Mouse (Mus musculus): ENCODE measurements around the gene Ankdd1a.

The Ankdd1a gene

GRCm38 (mm10) chr9:65541126-65542068 is 21.4 kb upstream of the Ankdd1a start:
- DNase-seq = peak; percentile 84 to 90

DNA sequence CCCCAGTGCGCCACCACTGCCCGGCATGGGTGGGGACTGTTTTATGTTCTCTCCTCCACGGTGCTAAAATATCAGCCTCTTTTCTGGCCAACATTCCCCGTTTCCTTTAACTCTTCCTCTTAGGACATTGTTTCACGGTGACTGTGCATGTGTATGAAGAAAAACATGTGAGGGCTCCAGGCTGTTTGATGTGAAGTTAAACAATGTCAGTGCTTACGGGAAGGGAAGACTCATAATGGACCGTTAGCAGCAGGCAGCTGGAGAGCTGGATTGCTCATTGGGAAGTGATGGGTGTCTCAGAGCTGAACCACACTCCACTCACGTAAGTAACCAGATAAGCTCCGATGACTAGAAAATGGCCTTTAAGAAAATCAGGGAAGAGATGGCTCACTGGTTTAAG is 19.7 kb upstream of the Ankdd1a start:
- DNase-seq = no peak

DNA sequence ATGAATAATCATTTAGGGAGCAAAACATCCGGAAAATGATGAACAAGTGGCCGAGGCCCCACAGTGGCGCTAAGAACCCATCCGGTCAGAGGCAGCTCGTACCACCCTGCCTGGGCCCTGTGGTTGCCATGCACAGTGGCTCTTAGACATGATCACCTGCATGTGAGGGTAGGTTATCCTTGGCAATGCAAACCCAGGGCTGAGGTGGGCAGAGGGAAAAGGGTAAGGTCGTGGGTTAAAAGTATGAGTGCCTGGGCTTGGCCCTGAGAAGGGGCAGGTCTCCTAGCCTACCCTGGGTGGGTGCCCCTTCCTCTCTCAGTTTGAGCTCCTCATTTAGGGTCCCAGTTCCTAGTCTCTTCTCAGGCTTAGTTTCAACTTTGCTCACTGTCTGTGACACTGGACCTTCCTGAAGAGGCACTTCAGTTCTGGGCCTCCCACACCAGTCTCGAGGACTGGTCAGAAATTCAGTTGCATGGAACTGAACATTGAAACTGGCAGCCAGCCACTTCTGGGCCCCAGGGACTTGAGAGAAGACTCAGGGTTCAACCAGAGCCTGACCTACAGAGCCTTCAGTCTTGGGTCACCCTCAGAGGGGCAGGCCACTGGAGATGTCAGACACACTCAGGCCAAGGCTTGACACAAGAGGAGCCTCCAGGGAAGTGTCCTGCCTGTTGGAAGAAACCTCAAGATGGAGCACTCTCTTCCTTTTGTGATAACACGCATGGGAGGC is 18.1 kb upstream of the Ankdd1a start:
- DNase-seq = no peak

GRCm38 (mm10) chr9:65536491-65536890 is 16.5 kb upstream of the Ankdd1a start:
- no peak for DNase-seq

DNA sequence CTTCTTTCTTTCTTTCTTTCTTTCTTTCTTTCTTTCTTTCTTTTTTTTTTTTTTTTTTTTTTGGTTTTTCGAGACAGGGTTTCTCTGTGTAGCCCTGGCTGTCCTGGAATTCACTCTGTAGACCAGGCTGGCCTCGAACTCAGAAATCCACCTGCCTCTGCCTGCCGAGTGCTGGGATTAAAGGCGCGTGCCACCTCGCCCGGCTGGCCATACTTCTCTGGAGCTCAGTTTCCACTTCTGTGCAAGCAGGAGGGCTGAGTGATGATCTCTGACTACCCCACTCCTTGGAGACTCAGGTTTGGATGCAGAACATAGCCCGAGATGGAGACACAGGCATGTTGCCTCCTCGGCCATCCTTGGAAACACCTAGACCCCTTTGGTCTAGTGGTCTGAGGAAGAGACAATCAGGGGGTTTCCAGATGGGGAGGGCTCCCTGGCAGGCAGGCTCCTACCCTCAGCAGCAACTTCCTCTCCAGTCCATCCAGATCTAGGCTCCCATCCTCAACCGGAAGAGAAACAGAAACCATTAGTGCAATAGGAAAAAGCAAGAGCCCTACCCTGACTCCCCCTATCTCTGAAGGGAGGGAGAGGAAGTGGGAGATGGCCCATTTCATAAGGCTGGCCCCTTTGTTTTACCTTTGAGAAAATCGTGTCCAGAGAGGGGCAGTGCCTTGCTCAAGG is 15.9 kb upstream of the Ankdd1a start:
- DNase-seq = peak; percentile 62 to 66

DNA sequence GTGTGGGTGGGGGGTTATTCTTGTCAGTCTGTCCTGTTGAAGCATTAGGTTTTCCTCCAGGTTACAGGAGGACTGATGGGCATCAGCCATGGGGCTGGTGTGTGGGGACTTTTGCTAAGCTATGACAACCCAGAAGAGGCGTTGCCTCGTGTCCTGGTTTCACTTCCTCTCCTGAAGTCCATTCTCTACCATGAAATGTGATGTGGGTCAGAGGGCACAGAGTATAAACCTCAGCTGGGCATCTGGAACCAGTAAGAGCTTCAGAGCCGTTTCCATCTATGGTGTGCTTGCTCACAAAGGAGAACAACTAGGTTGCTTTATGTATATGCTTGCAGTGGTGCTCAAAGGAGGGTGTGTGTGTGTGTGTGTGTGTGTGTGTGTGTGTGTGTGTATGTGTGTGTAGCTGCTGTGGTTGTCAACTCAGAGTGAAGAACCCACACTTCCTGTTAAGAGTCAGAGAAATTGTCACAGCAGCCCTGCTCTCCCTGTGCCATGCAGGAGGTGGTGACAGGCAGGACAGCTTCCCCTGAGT is 15.3 kb upstream of the Ankdd1a start:
- peak; percentile 83 to 85 for DNase-seq

GRCm38 (mm10) chr9:65534111-65534510 is 14.1 kb upstream of the Ankdd1a start:
- no peak for DNase-seq

DNA sequence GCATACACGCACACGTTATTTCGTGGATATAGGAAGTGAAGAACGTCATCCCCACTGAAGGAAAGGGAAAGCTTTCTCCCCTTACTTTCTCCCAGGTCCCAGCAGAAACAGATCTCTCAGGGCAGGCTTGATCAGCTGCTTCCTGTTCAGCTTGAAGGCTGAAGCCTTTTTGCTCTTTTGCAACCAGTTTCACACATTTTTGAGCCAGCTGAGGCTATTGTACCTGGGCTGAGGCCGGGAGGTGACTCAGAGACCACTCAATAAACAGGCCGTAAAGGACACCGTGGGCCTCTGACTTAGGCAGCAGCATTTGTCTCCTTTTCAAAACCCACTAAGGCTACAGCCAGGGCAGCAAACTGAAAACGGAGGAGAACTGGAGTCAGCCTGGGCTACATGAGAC is 13.0 kb upstream of the Ankdd1a start:
- DNase-seq = no peak

GRCm38 (mm10) chr9:65531283-65531682 is 11.3 kb upstream of the Ankdd1a start:
- no peak for DNase-seq

- DNase-seq = no peak
These were observed 9.7 kb upstream of the Ankdd1a start for GRCm38 (mm10) chr9:65529659-65530058.

DNA sequence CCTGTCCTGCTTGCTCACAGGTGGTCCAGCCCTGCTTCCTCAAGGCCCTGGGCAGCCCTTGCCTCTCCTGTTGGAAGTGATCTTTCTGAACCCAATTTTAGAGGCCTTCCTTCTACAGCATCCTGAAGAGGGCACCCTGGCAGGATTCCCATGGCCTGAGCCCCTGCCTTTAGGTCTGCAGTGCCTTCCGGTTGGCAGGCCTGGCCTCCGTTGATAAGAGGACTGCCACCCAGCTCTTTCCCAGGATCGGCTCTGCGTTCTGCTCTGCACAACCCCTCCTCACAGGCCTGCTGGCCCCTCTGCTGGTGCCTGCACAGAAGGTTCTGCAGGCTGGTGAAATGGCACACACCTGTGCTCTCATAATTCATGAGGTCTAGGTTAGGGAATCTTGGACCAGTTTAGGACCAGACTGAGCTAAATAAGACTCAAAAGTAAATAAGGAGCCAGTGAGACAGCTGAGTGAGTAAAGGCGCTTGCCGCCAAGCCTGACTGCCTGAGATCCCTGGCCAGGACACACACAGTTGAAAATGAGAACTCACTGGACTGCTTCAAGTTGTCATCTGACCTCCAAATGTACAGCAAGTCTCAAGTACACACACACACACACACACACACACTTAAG is 8.5 kb upstream of the Ankdd1a start:
- no peak for DNase-seq

DNA sequence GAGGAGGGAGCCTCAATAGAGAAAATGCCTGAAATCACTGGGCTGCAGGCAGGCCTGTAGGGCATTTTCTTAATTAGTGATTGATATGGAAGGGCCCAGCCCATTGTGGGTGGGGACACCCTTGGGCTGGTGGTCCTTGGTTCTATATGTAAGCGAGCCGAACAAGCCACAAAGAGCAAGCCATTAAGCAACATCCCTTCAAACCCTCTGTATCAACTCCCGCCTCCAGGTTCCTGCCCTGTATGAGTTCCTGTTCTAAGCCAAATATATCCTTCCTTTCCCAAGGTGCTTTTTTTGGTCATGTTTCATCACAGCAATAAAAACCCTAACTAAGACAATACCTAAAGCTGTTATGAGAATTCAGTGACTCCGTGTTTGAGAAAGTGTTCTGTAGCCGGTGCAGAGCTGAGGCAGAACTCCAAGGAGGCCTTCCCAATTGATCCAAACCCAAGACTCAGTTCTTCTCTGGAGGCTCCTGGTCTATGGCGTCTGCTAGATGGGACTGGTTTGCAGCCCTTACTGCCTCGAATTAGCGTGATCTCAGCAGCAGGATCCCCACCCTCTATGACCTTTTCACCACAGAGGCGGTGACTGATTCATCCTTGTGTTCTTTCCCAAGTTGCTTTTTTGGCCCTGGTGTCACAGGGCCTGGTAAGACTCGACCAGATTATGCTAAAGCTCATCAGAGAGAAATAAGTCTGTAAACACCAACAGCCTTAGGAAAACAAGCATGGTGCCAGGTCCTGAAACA is 5.6 kb upstream of the Ankdd1a start:
- DNase-seq = no peak

DNA sequence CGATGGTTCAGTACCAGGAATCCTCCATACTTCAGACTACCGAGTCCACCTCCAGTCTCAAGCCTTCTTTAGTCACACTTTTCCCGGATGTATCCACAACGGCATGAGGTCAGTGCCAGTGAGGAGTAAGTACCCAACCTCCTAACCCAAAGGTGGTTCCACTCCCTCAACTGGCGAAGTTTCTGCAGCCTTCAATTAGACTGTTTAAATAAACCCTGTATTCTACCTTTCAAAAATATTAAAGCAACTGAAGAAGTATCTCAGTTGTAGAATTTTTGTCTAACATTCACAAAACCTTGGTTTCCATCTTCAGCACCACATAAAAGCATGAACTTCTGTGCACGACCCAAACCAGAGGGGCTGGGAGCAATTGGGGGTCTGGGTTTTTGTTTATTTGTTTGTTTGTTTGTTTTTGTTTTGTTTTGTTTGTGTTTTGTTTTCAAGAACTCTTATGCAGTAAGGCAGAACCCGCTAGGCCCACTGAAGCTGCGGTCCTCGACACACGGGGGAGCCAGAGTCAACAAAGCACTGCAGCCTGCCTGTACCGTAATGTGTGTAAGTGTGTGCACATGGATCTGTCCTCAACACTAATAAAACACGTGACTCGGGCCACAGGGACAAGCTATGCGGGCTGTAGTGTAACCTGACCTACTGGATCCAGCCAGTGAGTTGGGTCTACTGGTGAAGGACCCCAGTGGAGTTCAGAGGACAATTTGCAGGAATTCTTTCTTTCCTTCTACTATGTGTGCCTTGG is 3.8 kb upstream of the Ankdd1a start:
- DNase-seq = peak; percentile 87 to 89

DNA sequence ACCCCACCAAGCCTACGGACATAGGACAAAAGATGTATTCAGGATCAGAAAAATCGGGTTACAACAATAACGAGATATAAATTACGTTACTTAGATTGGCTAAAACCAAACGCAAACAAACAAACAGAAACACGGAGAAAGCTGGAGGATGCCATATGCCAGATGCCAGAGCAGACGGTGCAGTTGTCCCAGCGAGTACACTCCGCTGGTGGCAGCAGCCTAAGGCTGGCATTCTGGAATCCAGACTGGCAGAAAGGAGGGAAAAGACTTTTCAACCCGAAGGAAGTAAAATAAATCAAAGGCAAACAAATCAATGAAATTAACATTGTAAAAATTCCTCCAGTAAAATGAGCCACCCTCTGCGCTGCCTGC is 498 bp upstream of the Ankdd1a start:
- no peak for DNase-seq

DNA sequence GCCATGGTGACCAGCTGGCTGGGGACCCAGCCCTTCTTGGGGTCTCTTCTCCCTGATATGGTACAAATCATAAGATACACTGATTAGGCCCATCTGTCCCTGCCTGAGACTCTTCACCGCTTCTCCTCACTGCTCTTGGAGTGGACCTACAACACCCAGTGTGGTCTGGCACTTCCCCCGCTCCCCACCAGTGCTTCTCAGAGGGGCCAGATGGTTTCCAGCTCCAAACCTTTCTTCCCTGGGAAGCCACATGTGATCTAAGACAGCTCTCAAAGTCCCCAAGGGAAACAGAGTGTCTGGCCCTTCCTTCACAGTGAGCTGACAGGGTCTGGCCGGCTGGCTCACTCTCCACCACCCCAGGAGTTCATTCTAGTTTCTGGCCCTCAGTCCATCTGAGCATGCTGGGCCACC is 5.1 kb downstream of the Ankdd1a start:
- DNase-seq = no peak

DNA sequence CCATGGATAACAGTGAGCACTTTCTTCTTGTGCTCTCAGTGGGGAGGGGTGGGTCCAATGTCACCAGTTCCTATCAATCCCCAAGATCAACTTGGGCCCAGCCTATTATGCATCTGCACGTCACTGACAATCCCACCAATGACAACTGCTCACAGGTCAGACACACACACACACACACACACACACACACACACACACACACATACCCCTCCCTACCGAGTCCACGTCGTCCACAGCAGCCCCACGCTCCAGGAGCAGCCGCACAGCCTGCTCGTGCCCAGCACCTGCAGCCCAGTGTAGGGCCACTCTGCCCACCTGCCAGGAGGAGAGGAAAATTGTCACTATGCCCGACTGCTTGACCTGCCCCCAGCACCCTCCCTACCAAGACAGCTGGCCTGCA is 5.6 kb downstream of the Ankdd1a start:
- no peak for DNase-seq

GRCm38 (mm10) chr9:65512520-65512919 is 7.5 kb downstream of the Ankdd1a start:
- DNase-seq = no peak

GRCm38 (mm10) chr9:65508449-65508848 is 11.5 kb downstream of the Ankdd1a start:
- no peak for DNase-seq

GRCm38 (mm10) chr9:65502721-65503505 is 17.1 kb downstream of the Ankdd1a start:
- no peak for DNase-seq

GRCm38 (mm10) chr9:65502146-65502545 is 17.8 kb downstream of the Ankdd1a start:
- DNase-seq = no peak
